Mouse (Mus musculus) myocyte (in vitro differentiated cells): ENCODE measurements around the gene Bst1. TPM values are rescaled to one million over a fixed set of nuclear protein-coding genes. Genes with fewer than 3 reads are reported as not detected.

Source experiments
- H3K27me3 ChIP-seq: one replicate; pipeline ENCODE4 v1.6.1; 2011; ENCODE audit not compliant: control insufficient read depth, insufficient read depth, insufficient read length
- H3K36me3 ChIP-seq: one replicate; pipeline ENCODE4 v1.6.1; 2011; ENCODE audit not compliant: control insufficient read depth, insufficient read depth
- H3K4me2 ChIP-seq: one replicate; pipeline ENCODE4 v1.6.1; 2011; ENCODE audit warnings: low read depth, control low read depth
- H3K4me3 ChIP-seq: one replicate; pipeline ENCODE4 v1.5.1; 2011; ENCODE audit warnings: mild to moderate bottlenecking, control low read depth, moderate library complexity
- H3K79me2 ChIP-seq: one replicate; pipeline ENCODE4 v1.6.1; 2011; ENCODE audit not compliant: control insufficient read depth, insufficient read depth
- H3ac ChIP-seq: one replicate; pipeline ENCODE4 v1.6.1; 2011; ENCODE audit not compliant: control insufficient read depth, insufficient read length
- CEBPB ChIP-seq: IDR thresholded peaks from 2 replicates; pipeline ENCODE4 v1.6.1; 2011; ENCODE audit warnings: mild to moderate bottlenecking, moderate library complexity; ENCODE audit not compliant: poor library complexity, insufficient read depth, severe bottlenecking
- E2F4 ChIP-seq: IDR thresholded peaks from one replicate; pipeline ENCODE4 v1.6.1; 2011; ENCODE audit warnings: mild to moderate bottlenecking, control low read depth, moderate library complexity; ENCODE audit not compliant: insufficient read depth
- MAX ChIP-seq: IDR thresholded peaks from one replicate; pipeline ENCODE4 v1.6.1; 2011; ENCODE audit warnings: low read depth, mild to moderate bottlenecking, control low read depth
- MYOD1 ChIP-seq, 3 experiments: IDR thresholded peaks; one replicate each; pipeline ENCODE4 v1.6.1; 2011; ENCODE audit warnings: control low read depth in 2 of 3, low read depth in 2 of 3, mild to moderate bottlenecking in 2 of 3, moderate library complexity in 1 of 3; ENCODE audit not compliant: insufficient read length in 2 of 3, control insufficient read depth in 1 of 3
- MYOG ChIP-seq, 3 experiments: IDR thresholded peaks; one replicate each; pipeline ENCODE4 v1.6.1; 2011; ENCODE audit warnings: control low read depth in 2 of 3, low read depth in 2 of 3, mild to moderate bottlenecking in 2 of 3; ENCODE audit not compliant: insufficient read length in 2 of 3, control insufficient read depth in 1 of 3, insufficient read depth in 1 of 3
- POLR2A ChIP-seq: IDR thresholded peaks from one replicate; pipeline ENCODE4 v1.6.1; 2011; ENCODE audit warnings: low read depth, mild to moderate bottlenecking, control low read depth, moderate library complexity; ENCODE audit not compliant: insufficient read length
- POLR2AphosphoS2 ChIP-seq: IDR thresholded peaks from one replicate; pipeline ENCODE4 v1.6.1; 2011; ENCODE audit warnings: low read depth, control low read depth; ENCODE audit not compliant: insufficient read length
- REST ChIP-seq: IDR thresholded peaks from one replicate; pipeline ENCODE4 v1.6.1; 2011; ENCODE audit warnings: mild to moderate bottlenecking, control low read depth, moderate library complexity; ENCODE audit not compliant: insufficient read depth, insufficient read length
- SRF ChIP-seq: IDR thresholded peaks from one replicate; pipeline ENCODE4 v1.6.1; 2011; ENCODE audit warnings: low read depth; ENCODE audit not compliant: control insufficient read depth, insufficient read length
- TCF12 ChIP-seq: IDR thresholded peaks from one replicate; pipeline ENCODE4 v1.6.1; 2011; ENCODE audit warnings: mild to moderate bottlenecking, control low read depth; ENCODE audit not compliant: poor library complexity, insufficient read depth, severe bottlenecking
- TCF3 ChIP-seq: IDR thresholded peaks from one replicate; pipeline ENCODE4 v1.6.1; 2011; ENCODE audit warnings: low read depth, control low read depth; ENCODE audit not compliant: insufficient read length
- USF1 ChIP-seq: IDR thresholded peaks from one replicate; pipeline ENCODE4 v1.6.1; 2011; ENCODE audit warnings: low read depth, mild to moderate bottlenecking, control low read depth, moderate library complexity
- polyA plus RNA-seq: library from polyadenylated mRNA; unstranded; fragments of >200 nt; fragmentation: generic; extraction: Trizol; gene quantifications from one replicate; pipeline ENCODE4 v1.2.1, GENCODE M21; 2012; ENCODE audit warnings: missing spikeins

The Bst1 gene
- polyA plus RNA-seq, 1 experiment = not detected

DNA sequence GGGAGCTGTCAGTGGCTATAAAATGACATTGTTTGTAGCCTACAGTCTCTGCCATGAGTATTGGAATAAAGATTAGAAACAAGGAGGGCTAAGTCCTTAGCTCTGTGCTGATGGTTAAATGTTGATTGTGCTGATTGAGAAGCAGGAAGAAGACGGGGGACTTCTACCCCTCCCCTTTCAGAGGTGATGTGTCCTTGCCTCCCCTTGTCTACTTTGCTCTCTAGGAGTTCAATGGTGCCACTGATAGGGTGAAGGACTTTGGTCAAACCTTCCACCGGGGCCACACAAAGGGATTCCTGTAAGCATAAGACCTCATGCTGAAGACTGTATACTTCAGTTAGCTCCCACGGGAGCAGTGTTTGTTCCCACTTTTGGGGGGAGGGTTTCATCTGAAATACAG lies 4.1 kb downstream of the Bst1 start:
- Histone ChIP-seq H3K4me3 (no peak overlapping the region), H3K36me3 (no peaks in the 10 kb centered on the region), H3K79me2 (no peaks in the 10 kb centered on the region), H3K27me3 (no peaks in the 10 kb centered on the region), H3ac (no peak overlapping the region), H3K4me2 (no peak overlapping the region)
- TF ChIP-seq SRF = no peak
- no peak for TF ChIP-seq E2F4
- no peak for TF ChIP-seq POLR2AphosphoS2
- no peak for TF ChIP-seq MYOD1 (IDR thresholded peaks at IDR 0.05; ENCODE audit: control insufficient read depth in 1 of 3, insufficient read length in 2 of 3, low read depth in 2 of 3)
- no peak for TF ChIP-seq MAX
- no peak for TF ChIP-seq TCF12
- no peak for TF ChIP-seq POLR2A
- TF ChIP-seq TCF3 = no peak
- no peak for TF ChIP-seq MYOG (IDR thresholded peaks at IDR 0.05; ENCODE audit: control insufficient read depth in 1 of 3, insufficient read depth in 1 of 3, insufficient read length in 2 of 3, low read depth in 2 of 3)
- TF ChIP-seq USF1 = no peak
- TF ChIP-seq CEBPB = no peak
- TF ChIP-seq REST = no peak

DNA sequence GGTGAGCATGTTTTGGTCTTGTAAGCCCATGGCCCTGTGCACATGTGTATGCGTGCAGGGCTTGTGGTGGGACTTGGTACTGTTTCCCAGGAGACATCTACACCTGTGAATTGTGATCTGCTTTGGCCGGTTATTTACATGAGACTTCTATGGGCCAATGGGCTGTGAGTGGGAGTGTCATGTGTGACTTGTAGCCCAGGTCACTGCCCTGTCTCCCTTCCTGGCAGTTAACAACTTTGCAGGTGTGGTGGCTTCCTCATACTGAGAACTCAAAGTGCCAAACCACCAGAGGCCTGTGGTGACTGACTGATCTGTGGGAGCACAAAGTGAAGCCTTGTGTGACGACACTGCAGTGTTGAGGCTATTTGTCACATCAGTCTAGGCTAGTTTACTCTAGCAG lies 5.9 kb downstream of the Bst1 start:
- Histone ChIP-seq H3ac (no peak overlapping the region), H3K4me2 (no peak overlapping the region), H3K79me2 (no peaks in the 10 kb centered on the region), H3K4me3 (no peak overlapping the region), H3K27me3 (no peaks in the 10 kb centered on the region), H3K36me3 (no peaks in the 10 kb centered on the region)
- TF ChIP-seq TCF3 (no peak), POLR2A (no peak), MAX (no peak), CEBPB (no peak), MYOD1 (IDR thresholded peaks at IDR 0.05; ENCODE audit: control insufficient read depth in 1 of 3, insufficient read length in 2 of 3, low read depth in 2 of 3) (no peak), REST (no peak), E2F4 (no peak), USF1 (no peak), MYOG (IDR thresholded peaks at IDR 0.05; ENCODE audit: control insufficient read depth in 1 of 3, insufficient read depth in 1 of 3, insufficient read length in 2 of 3, low read depth in 2 of 3) (no peak), TCF12 (no peak), POLR2AphosphoS2 (no peak), SRF (no peak)

DNA sequence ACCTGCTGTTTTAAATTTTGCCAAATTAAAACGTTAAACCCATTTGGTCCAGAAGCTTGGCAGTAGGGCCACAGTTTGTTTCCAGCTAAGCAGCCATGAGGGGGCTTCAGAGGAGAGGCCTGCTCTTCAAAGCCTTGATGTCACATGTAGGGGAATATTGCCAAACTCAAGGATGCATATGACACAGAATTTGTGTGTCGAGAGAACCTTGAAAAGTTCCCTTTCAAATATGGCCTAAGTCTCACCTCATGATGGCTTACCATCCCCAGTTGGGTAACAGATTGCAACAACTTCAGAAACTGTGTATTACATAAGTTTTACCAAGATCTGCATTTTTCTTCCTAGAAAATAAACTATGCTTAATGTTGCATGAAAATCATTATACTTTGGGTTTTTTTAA lies 8.2 kb downstream of the Bst1 start:
- Histone ChIP-seq H3K36me3 (no peaks in the 10 kb centered on the region), H3K79me2 (no peaks in the 10 kb centered on the region), H3K27me3 (no peaks in the 10 kb centered on the region), H3K4me3 (no peak overlapping the region), H3K4me2 (no peak overlapping the region), H3ac (no peak overlapping the region)
- TF ChIP-seq SRF (no peak), E2F4 (no peak)

DNA sequence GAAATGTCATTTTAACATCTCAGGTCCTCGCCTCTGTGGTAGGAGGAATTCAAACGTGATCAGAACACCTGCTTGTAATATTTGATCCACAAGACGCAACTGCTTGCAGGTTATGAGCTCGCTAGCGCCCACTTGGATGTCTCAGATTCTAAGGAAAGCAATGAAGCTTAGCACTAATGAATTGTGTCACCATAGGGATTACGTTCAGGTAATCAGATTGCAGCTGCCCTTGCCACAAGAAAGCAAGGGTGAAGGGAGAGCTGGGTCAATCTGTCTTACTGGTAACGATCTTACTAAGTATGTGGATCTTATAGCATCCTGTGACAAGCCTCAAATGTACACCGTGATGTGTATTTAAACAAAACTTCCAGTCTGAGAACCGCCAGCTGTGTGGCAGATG lies 8.7 kb downstream of the Bst1 start:
- Histone ChIP-seq H3K27me3 (no peaks in the 10 kb centered on the region), H3ac (no peak overlapping the region), H3K4me3 (no peak overlapping the region), H3K36me3 (no peaks in the 10 kb centered on the region), H3K79me2 (no peaks in the 10 kb centered on the region), H3K4me2 (no peak overlapping the region)
- TF ChIP-seq POLR2AphosphoS2 (no peak), E2F4 (no peak)

DNA sequence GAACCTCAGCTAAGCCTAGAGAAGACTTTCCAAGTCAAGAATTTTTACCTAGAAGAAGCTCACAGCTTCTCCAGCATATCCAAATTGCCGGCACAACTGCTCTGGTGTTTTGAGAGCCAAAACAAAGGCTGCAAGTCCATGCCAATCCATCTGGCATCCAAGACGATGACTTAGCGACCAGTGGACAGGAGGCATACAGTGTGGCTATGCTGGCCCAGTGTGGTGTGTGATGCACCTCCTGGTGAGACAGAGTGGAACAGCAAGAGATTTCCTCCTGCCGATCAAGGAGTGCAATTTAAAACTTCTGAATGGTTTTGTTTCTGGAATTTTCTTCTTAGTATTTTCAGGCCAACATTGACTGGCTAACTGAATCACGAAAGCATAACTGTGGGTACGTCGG lies 17.9 kb downstream of the Bst1 start:
- H3K79me2 ChIP-seq = no peaks in the 10 kb centered on the region
- TF ChIP-seq SRF (no peak), MYOG (IDR thresholded peaks at IDR 0.05; ENCODE audit: control insufficient read depth in 1 of 3, insufficient read depth in 1 of 3, insufficient read length in 2 of 3, low read depth in 2 of 3) (no peak), REST (no peak), POLR2AphosphoS2 (no peak), POLR2A (no peak), TCF3 (no peak), USF1 (no peak), TCF12 (no peak), MAX (no peak), E2F4 (no peak), CEBPB (no peak)
- no peaks in the 10 kb centered on the region for H3K36me3 ChIP-seq
- no peak overlapping the region for H3K4me3 ChIP-seq
- peaks cover 11% of the 10 kb centered on the region for H3K27me3 ChIP-seq
- no peak overlapping the region for H3K4me2 ChIP-seq
- H3ac ChIP-seq = no peak overlapping the region
